Mouse (Mus musculus): ENCODE results near the gene Sorl1.

GRCm38 (mm10) chr9:42056591-42056990 is 67.5 kb downstream of the Sorl1 start:
- TF ChIP-seq EP300 (optimal IDR thresholded peaks at IDR 0.05) (no peak), CTCF (IDR thresholded peaks at IDR 0.05; ENCODE audit: low read depth) (no peak)

All from stomach, postnatal 0 days (tissue).